Mouse (Mus musculus) neural tube, embryonic 15.5 days (tissue): ENCODE data around the gene Avl9. TPM values are rescaled to one million over a fixed set of nuclear protein-coding genes. Genes with fewer than 3 reads are reported as not detected.

Experiments
- ATAC-seq: fragments of 200-750 bp; cut with Nextera tagmentation; 2 replicates; pipeline ENCODE4 v1.8.0; 2017; ENCODE audit warnings: mild to moderate bottlenecking, moderate TSS enrichment, moderate library complexity; ENCODE audit not compliant: low FRiP score
- H3K27ac ChIP-seq: fragments of 300-500 bp; sonication (generic); replicated peaks from 2 replicates; pipeline ENCODE4 v1.5.1; 2015; ENCODE audit warnings: mild to moderate bottlenecking, inconsistent platforms
- H3K27me3 ChIP-seq: fragments of 300-500 bp; sonication (generic); replicated peaks from 2 replicates; pipeline ENCODE4 v1.6.1; 2015; ENCODE audit warnings: inconsistent platforms
- H3K36me3 ChIP-seq: fragments of 300-500 bp; sonication (generic); 2 replicates; pipeline ENCODE4 v1.6.1; 2015; ENCODE audit warnings: inconsistent platforms
- H3K4me1 ChIP-seq: fragments of 300-500 bp; sonication (generic); 2 replicates; pipeline ENCODE4 v1.6.1; 2015; ENCODE audit warnings: inconsistent platforms
- H3K4me2 ChIP-seq: fragments of 300-500 bp; sonication (generic); 2 replicates; pipeline ENCODE4 v1.6.1; 2015; ENCODE audit warnings: inconsistent platforms, mild to moderate bottlenecking, moderate library complexity
- H3K4me3 ChIP-seq: fragments of 300-500 bp; sonication (generic); replicated peaks from 2 replicates; pipeline ENCODE4 v1.5.1; 2015; ENCODE audit warnings: mild to moderate bottlenecking, inconsistent platforms
- H3K9ac ChIP-seq: fragments of 300-500 bp; sonication (generic); replicated peaks from 2 replicates; pipeline ENCODE4 v1.6.1; 2015; ENCODE audit warnings: mild to moderate bottlenecking, inconsistent platforms
- H3K9me3 ChIP-seq: fragments of 300-500 bp; sonication (generic); replicated peaks from 2 replicates; pipeline ENCODE4 v1.6.1; 2016; ENCODE audit warnings: inconsistent platforms
- WGBS: fragments of 180-500 bp; shearing (Covaris S2); methylation state at CpG from one replicate; pipeline ENCODE4 v1.1.7; 2015; ENCODE audit warnings: mixed read lengths; 5-methylcytosine and 5-hydroxymethylcytosine counted together
- polyA plus RNA-seq: library from polyadenylated mRNA; unstranded; fragments of >200 nt; fragmentation: Nextera tagmentation; extraction: Ambion mirVana; gene quantifications from 2 replicates; pipeline ENCODE4 v1.2.1, GENCODE M21; 2015

Gene Avl9
- polyA plus RNA-seq, 1 experiment from 2014 or later = 22.5 TPM

GRCm38 (mm10) chr6:56796232-56796631, 81.5 kb downstream of the Avl9 start:
- H3K4me1 ChIP-seq = peaks cover 37% of the 10 kb centered on the region
- H3K9ac ChIP-seq = peak overlapping the region; percentile 89
- peak overlapping the region; percentile 98 for H3K27ac ChIP-seq
- peak overlapping the region; percentile 81 for H3K4me2 ChIP-seq
- no peaks in the 10 kb centered on the region for H3K9me3 ChIP-seq
- no peaks in the 10 kb centered on the region for H3K36me3 ChIP-seq
- H3K27me3 ChIP-seq = no peaks in the 10 kb centered on the region
- WGBS = 8% methylated on average over 8 of the region's 8 CpGs
- H3K4me3 ChIP-seq = peak overlapping the region; percentile 91
- no peak for ATAC-seq

- Histone ChIP-seq H3K9me3 (no peaks in the 10 kb centered on the region), H3K9ac (peak overlapping the region; percentile 89), H3K36me3 (no peaks in the 10 kb centered on the region), H3K4me1 (peaks cover 37% of the 10 kb centered on the region), H3K27me3 (no peaks in the 10 kb centered on the region), H3K4me3 (peak overlapping the region; percentile 91), H3K4me2 (peak overlapping the region; percentile 81), H3K27ac (peak overlapping the region; percentile 98)
- WGBS = 0% methylated on average over 16 of the region's 16 CpGs
- ATAC-seq = peak; percentile 22
Measured at GRCm38 (mm10) chr6:56796668-56797141, 82.0 kb downstream of the Avl9 start.

- H3K9ac ChIP-seq = peak within 1 kb of the TSS; percentile 89
- peak within 1 kb of the TSS; percentile 81 for H3K4me2 ChIP-seq
- H3K4me1 ChIP-seq = peaks cover 37% of the 10 kb centered on the region
- H3K36me3 ChIP-seq = no peaks in the 10 kb centered on the region
- H3K4me3 ChIP-seq = peak within 1 kb of the TSS; percentile 91
- peak; percentile 96 for ATAC-seq
- H3K27me3 ChIP-seq = no peaks in the 10 kb centered on the region
- no peaks in the 10 kb centered on the region for H3K9me3 ChIP-seq
- under 1% methylated on average over 91 of the region's 98 CpGs for WGBS
- peak within 1 kb of the TSS; percentile 98 for H3K27ac ChIP-seq
Measured at GRCm38 (mm10) chr6:56797311-56798151, 82.8 kb downstream of the Avl9 start, which contains the start of gene Kbtbd2. Kbtbd2 (minus strand) TSS chr6:56797813.

GRCm38 (mm10) chr6:56798152-56798465, 83.4 kb downstream of the Avl9 start:
- Histone ChIP-seq H3K4me2 (peak overlapping the region; percentile 81), H3K4me1 (peaks cover 37% of the 10 kb centered on the region), H3K27me3 (no peaks in the 10 kb centered on the region), H3K27ac (peak overlapping the region; percentile 98), H3K36me3 (no peaks in the 10 kb centered on the region), H3K9ac (peak overlapping the region; percentile 89), H3K9me3 (no peaks in the 10 kb centered on the region), H3K4me3 (peak overlapping the region; percentile 91)
- 18% methylated on average over 8 of the region's 8 CpGs for WGBS
- ATAC-seq = no peak

GRCm38 (mm10) chr6:56805026-56805425, 90.3 kb downstream of the Avl9 start:
- Histone ChIP-seq H3K4me2 (no peak overlapping the region), H3K4me3 (no peak overlapping the region), H3K27me3 (0 out of 2 replicates have a peak, but pooled peaks cover 3% of the 10 kb centered on the region), H3K36me3 (no peaks in the 10 kb centered on the region), H3K4me1 (no peaks in the 10 kb centered on the region), H3K27ac (no peak overlapping the region), H3K9me3 (no peaks in the 10 kb centered on the region), H3K9ac (no peak overlapping the region)
- 94% methylated on average over 4 of the region's 4 CpGs for WGBS
- no peak for ATAC-seq

- Histone ChIP-seq H3K27ac (no peak overlapping the region), H3K4me3 (no peak overlapping the region), H3K27me3 (0 out of 2 replicates have a peak, but pooled peaks cover 3% of the 10 kb centered on the region), H3K4me2 (no peak overlapping the region), H3K36me3 (no peaks in the 10 kb centered on the region), H3K9ac (no peak overlapping the region), H3K4me1 (no peaks in the 10 kb centered on the region), H3K9me3 (no peaks in the 10 kb centered on the region)
- 77% methylated on average over 2 of the region's 2 CpGs for WGBS
- ATAC-seq = no peak
Measured at GRCm38 (mm10) chr6:56806195-56806594, 91.5 kb downstream of the Avl9 start.

- H3K27ac ChIP-seq = no peak overlapping the region
- WGBS = 8% methylated on average over 3 of the region's 3 CpGs
- 0 out of 2 replicates have a peak, but pooled peaks cover 3% of the 10 kb centered on the region for H3K27me3 ChIP-seq
- no peak overlapping the region for H3K9ac ChIP-seq
- ATAC-seq = peak; percentile 93
- H3K9me3 ChIP-seq = no peaks in the 10 kb centered on the region
- no peaks in the 10 kb centered on the region for H3K4me1 ChIP-seq
- H3K4me2 ChIP-seq = no peak overlapping the region
- no peaks in the 10 kb centered on the region for H3K36me3 ChIP-seq
- H3K4me3 ChIP-seq = no peak overlapping the region
Measured at GRCm38 (mm10) chr6:56808656-56809055, 94.0 kb downstream of the Avl9 start.

Other genes with a start within 250 kb of the Avl9 start
- 6.4 and 8.3 TPM in 2 replicates for gene Pde1c, start 145.8 kb upstream of the Avl9 start, polyA plus RNA-seq
- gene Lsm5, start 10.2 kb upstream of the Avl9 start, polyA plus RNA-seq = 85.7 and 86.6 TPM in 2 replicates
- 28.9 and 31.1 TPM in 2 replicates for gene Kbtbd2, start 82.9 kb downstream of the Avl9 start, polyA plus RNA-seq
- gene Fkbp9, start 117.2 kb downstream of the Avl9 start, polyA plus RNA-seq = 44.6 and 53.1 TPM in 2 replicates
- 137 and 152 TPM in 2 replicates for gene Nt5c3, start 209.0 kb downstream of the Avl9 start, polyA plus RNA-seq
- 0.58 and 0.82 TPM in 2 replicates for gene Vmn1r4, start 209.1 kb downstream of the Avl9 start, polyA plus RNA-seq